Mouse (Mus musculus) spleen, adult 10 weeks (tissue): ENCODE data around the gene Draxin. TPM values are rescaled to one million over a fixed set of nuclear protein-coding genes. Genes with fewer than 3 reads are reported as not detected.

Experiments used
- polyA plus RNA-seq: library from polyadenylated mRNA; stranded (reverse); fragments of 350-450 nt; fragmentation: Illumina TruSeq; extraction: RNeasy Lipid Tissue Mini Kit (QIAGEN cat#74804); gene quantifications from one replicate; pipeline ENCODE4 v1.2.3, GENCODE M21; 2015; ENCODE audit warnings: low replicate concordance; ENCODE audit not compliant: insufficient read depth

The Draxin gene
- polyA plus RNA-seq: 2.5 TPM

GRCm38 (mm10) chr4:148130561-148131413, at the start of gene Draxin:
TSS of gene Draxin (minus strand) at chr4:148130698.

GRCm38 (mm10) chr4:148160436-148161390, 30.2 kb upstream of the Draxin start, which contains the start of the genes Fbxo44 and Fbxo2:
TSS of gene Fbxo44 (minus strand) at chr4:148160482.
TSS of gene Fbxo2 (plus strand) at chr4:148160621.

GRCm38 (mm10) chr4:148151267-148152168, 21.0 kb upstream of the Draxin start, which contains the start of gene Fbxo6:
TSS of gene Fbxo6 (minus strand) at chr4:148152140.

GRCm38 (mm10) chr4:148130133-148130532, 365 bp downstream of the Draxin start, which contains the start of gene Mad2l2:
TSS of gene Mad2l2 (plus strand) at chr4:148130384.

GRCm38 (mm10) chr4:148087907-148088527, 42.5 kb downstream of the Draxin start, which contains the start of gene Agtrap:
TSS of gene Agtrap (minus strand) at chr4:148088031.

Other genes with a start within 250 kb of the Draxin start
- 21.7 TPM for gene Mfn2, start 226.0 kb downstream of the Draxin start, polyA plus RNA-seq
- gene Plod1, start 193.9 kb downstream of the Draxin start, polyA plus RNA-seq: 8.6 TPM
- 15.4 TPM for gene 2510039O18Rik, start 189.8 kb downstream of the Draxin start, polyA plus RNA-seq
- gene Nppb, start 144.9 kb downstream of the Draxin start, polyA plus RNA-seq: not detected
- gene Nppa, start 130.0 kb downstream of the Draxin start, polyA plus RNA-seq: not detected
- 14.1 TPM for gene Clcn6, start 91.9 kb downstream of the Draxin start, polyA plus RNA-seq
- gene Mthfr, start 91.6 kb downstream of the Draxin start, polyA plus RNA-seq: 11.6 TPM
- gene Agtrap, start 42.7 kb downstream of the Draxin start, polyA plus RNA-seq: 13.4 TPM
- gene Mad2l2, start 314 bp downstream of the Draxin start, polyA plus RNA-seq: 16.3 TPM
- gene Fbxo6, start 21.4 kb upstream of the Draxin start, polyA plus RNA-seq: 15.7 TPM
- gene Fbxo44, start 29.8 kb upstream of the Draxin start, polyA plus RNA-seq: 2.1 TPM
- not detected for gene Fbxo2, start 29.9 kb upstream of the Draxin start, polyA plus RNA-seq
- gene Disp3, start 157.3 kb upstream of the Draxin start, polyA plus RNA-seq: not detected